In the genomic region with DNA sequence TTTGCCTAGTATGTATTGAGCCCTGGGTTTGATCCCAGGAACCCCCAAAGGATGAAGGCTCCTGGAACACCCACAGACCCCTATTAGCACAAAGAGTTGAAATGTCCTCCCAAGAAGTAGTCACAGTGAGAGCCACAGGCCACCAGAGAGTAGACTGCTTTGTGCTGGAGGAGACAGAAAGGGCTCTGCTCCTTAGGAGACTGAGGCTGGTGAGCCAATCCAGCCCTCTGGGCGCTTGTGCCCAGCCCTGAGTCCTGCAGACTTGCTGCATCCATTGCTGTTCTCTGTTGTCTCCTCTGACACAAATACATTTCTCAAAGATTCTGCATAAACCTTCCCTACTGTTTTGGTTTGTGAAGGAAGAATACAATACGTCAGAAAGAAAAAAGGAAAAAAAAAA, we compare ENCODE assay signal across 17 mouse cellular contexts. TPM values are rescaled to one million over a fixed set of nuclear protein-coding genes. Genes with fewer than 3 reads are reported as not detected.
A peak's percentile ranks its signal among the peaks of the same experiment; 100 is the strongest.
DNase-seq lines count a peak whose midpoint lies in the region; ATAC-seq and TF ChIP-seq lines count a peak whose summit lies in the region.
"Had no signal": no experiment of that assay in that cellular context is flagged by ENCODE, and none has a peak within 500 bp of the region (broad histone marks: within the 10 kb centered on the region; RNA-seq: fewer than 3 reads in every experiment).

No protein-coding gene starts in this region.

- H3K36me3 ChIP-seq in forebrain, embryonic 10.5 days (replicated peaks) = peaks cover 44% of the 10 kb centered on the region
- peaks cover 12% of the 10 kb centered on the region for H3K36me3 ChIP-seq in hindbrain, embryonic 12.5 days
- H3K36me3 ChIP-seq in midbrain, embryonic 16.5 days (ENCODE audit: control insufficient read depth, insufficient read depth, low read length) = no peaks in the 10 kb centered on the region
- H3K36me3 ChIP-seq in heart, embryonic 10.5 days = no peaks in the 10 kb centered on the region
- H3K36me3 ChIP-seq: liver, embryonic 12.5 days had no signal

- TF ChIP-seq POLR2A in brain, embryonic 14.5 days (IDR thresholded peaks at IDR 0.05; ENCODE audit: borderline replicate concordance, extremely low read depth, insufficient read depth, insufficient read length, poor library complexity, severe bottlenecking) = no peak

- DNase-seq in brain, embryonic 14.5 days (ENCODE audit: low read depth) = peak; percentile 49
- DNase-seq in forebrain, embryonic 10.5 days (ENCODE audit: extremely low spot score, low spot score) = no peak
- DNase-seq in ovary, adult 18-20 months (ENCODE audit: low spot score) = no peak
- DNase-seq in heart, embryonic 10.5 days (ENCODE audit: low spot score) = no peak
- DNase-seq in left cerebral cortex, adult 9 months (ENCODE audit: low spot score in 2 of 2) = no peak
- DNase-seq: cerebellum, adult 11-12 months; heart, postnatal 4 days; left cerebral cortex, postnatal 4 days; spleen, adult 18-20 months; thymus, postnatal 4 days had no signal

- H3K4me2 ChIP-seq in hindbrain, embryonic 12.5 days (replicated peaks) = peak overlapping the region; percentile 64
- H3K4me2 ChIP-seq in midbrain, embryonic 16.5 days (ENCODE audit: low read length) = peak overlapping the region; percentile 61
- H3K4me2 ChIP-seq: liver, embryonic 12.5 days had no signal

- ATAC-seq in hindbrain, embryonic 12.5 days (ENCODE audit: low FRiP score) = no peak
- no peak for ATAC-seq in midbrain, embryonic 16.5 days
- ATAC-seq in granulocyte monocyte progenitor cell, adult 5-6 weeks (replicated peaks; ENCODE audit: poor library complexity, severe bottlenecking) = no peak
- ATAC-seq: liver, embryonic 12.5 days; lung, postnatal 0 days had no signal

- H3K27me3 ChIP-seq in forebrain, embryonic 10.5 days (ENCODE audit: poor library complexity, severe bottlenecking) = peaks cover 100% of the 10 kb centered on the region
- peaks cover 93% of the 10 kb centered on the region for H3K27me3 ChIP-seq in hindbrain, embryonic 12.5 days
- peaks cover 18% of the 10 kb centered on the region for H3K27me3 ChIP-seq in midbrain, embryonic 16.5 days (ENCODE audit: control insufficient read depth, insufficient read depth, low read depth, low read length)
- H3K27me3 ChIP-seq in heart, embryonic 10.5 days (ENCODE audit: insufficient read depth, poor library complexity, severe bottlenecking) = peaks cover 100% of the 10 kb centered on the region

- H3K9ac ChIP-seq in hindbrain, embryonic 12.5 days = peak overlapping the region; percentile 89
- peak overlapping the region; percentile 87 for H3K9ac ChIP-seq in midbrain, embryonic 16.5 days (ENCODE audit: low read depth, low read length)
- H3K9ac ChIP-seq: liver, embryonic 12.5 days had no signal

- H3K27ac ChIP-seq in forebrain, embryonic 10.5 days = peak overlapping the region; percentile 98
- peak overlapping the region; percentile 97 for H3K27ac ChIP-seq in hindbrain, embryonic 12.5 days
- peak overlapping the region; percentile 94 for H3K27ac ChIP-seq in midbrain, embryonic 16.5 days (ENCODE audit: low read length)
- no peak overlapping the region for H3K27ac ChIP-seq in heart, embryonic 10.5 days
- H3K27ac ChIP-seq: liver, embryonic 12.5 days had no signal

- peaks cover 99% of the 10 kb centered on the region for H3K4me1 ChIP-seq in forebrain, embryonic 10.5 days
- peaks cover 34% of the 10 kb centered on the region for H3K4me1 ChIP-seq in hindbrain, embryonic 12.5 days
- peaks cover 25% of the 10 kb centered on the region for H3K4me1 ChIP-seq in midbrain, embryonic 16.5 days (ENCODE audit: control insufficient read depth, insufficient read depth, low read length)
- H3K4me1 ChIP-seq in heart, embryonic 10.5 days = peaks cover 19% of the 10 kb centered on the region

- WGBS in forebrain, embryonic 10.5 days = 10% methylated on average over 2 of the region's 2 CpGs
- WGBS in hindbrain, embryonic 12.5 days = 9% methylated on average over 2 of the region's 2 CpGs
- WGBS in midbrain, embryonic 16.5 days = 13% methylated on average over 2 of the region's 2 CpGs
- 13% methylated on average over 2 of the region's 2 CpGs for WGBS in heart, embryonic 10.5 days

- no peaks in the 10 kb centered on the region for H3K9me3 ChIP-seq in forebrain, embryonic 10.5 days
- no peaks in the 10 kb centered on the region for H3K9me3 ChIP-seq in hindbrain, embryonic 12.5 days (replicated peaks)
- H3K9me3 ChIP-seq in midbrain, embryonic 16.5 days (replicated peaks; ENCODE audit: control insufficient read depth, low read length, poor library complexity, severe bottlenecking) = no peaks in the 10 kb centered on the region
- H3K9me3 ChIP-seq in heart, embryonic 10.5 days = no peaks in the 10 kb centered on the region
- H3K9me3 ChIP-seq: liver, embryonic 12.5 days had no signal

- no peak for TF ChIP-seq CTCF in brain, embryonic 14.5 days (IDR thresholded peaks at IDR 0.05; ENCODE audit: borderline replicate concordance, extremely low read depth, insufficient read depth, insufficient read length)

- H3K4me3 ChIP-seq in forebrain, embryonic 10.5 days = peak overlapping the region; percentile 78
- peak overlapping the region; percentile 58 for H3K4me3 ChIP-seq in hindbrain, embryonic 12.5 days
- H3K4me3 ChIP-seq in midbrain, embryonic 16.5 days (ENCODE audit: low read depth, low read length) = peak overlapping the region; percentile 54
- no peak overlapping the region for H3K4me3 ChIP-seq in heart, embryonic 10.5 days
- H3K4me3 ChIP-seq: liver, embryonic 12.5 days had no signal

RNA-seq across cellular contexts. Expression of a gene that starts 43.6 kb away (rescaled TPM):
- polyA plus RNA-seq in brain, embryonic 14.5 days (2012; rRNA removed) = 0.45 and 0.73 TPM in 2 replicates
- 0.37 and 0.38 TPM in 2 replicates for polyA plus RNA-seq in forebrain, embryonic 10.5 days (2016; fragmentation: Nextera tagmentation; extraction: Ambion mirVana)
- polyA plus RNA-seq in hindbrain, embryonic 12.5 days (2016; fragmentation: Nextera tagmentation; extraction: Ambion mirVana) = 0.23 and 0.25 TPM in 2 replicates
- 0.18 and 0.21 TPM in 2 replicates for polyA plus RNA-seq in midbrain, embryonic 16.5 days (2015; fragmentation: Nextera tagmentation; extraction: Ambion mirVana)
- polyA plus RNA-seq in heart, embryonic 10.5 days (2016; fragmentation: Nextera tagmentation; extraction: Ambion mirVana) = 0.09 and 8.2 TPM in 2 replicates
- not detected in 2 replicates for total RNA-seq in granulocyte monocyte progenitor cell, adult 5-6 weeks (2014; fragmentation: Nextera tagmentation)
- total RNA-seq in granulocyte monocyte progenitor cell, adult 5-6 weeks (2017) = not detected in 2 replicates
- total RNA-seq: common myeloid progenitor, adult 5-6 weeks; heart, adult 8-10 months; heart, postnatal 4 days had no signal
